Mouse (Mus musculus) spleen, adult 2 months (tissue): ENCODE results near the gene Brf1. TPM values are rescaled to one million over a fixed set of nuclear protein-coding genes. Genes with fewer than 3 reads are reported as not detected.

Experiments used
- DNase-seq, 2 experiments: peaks; one replicate each; pipeline versions ENCODE4 v3.0.0 to v3.0.0-alpha.2; 2012 to 2021; ENCODE audit warnings: low spot score in 2 of 2, low read depth in 1 of 2
- H3K27ac ChIP-seq: fragments of 200-500 bp; 2 replicates; pipeline ENCODE4 v1.5.1; 2012; ENCODE audit warnings: low read length, inconsistent platforms; ENCODE audit not compliant: insufficient read depth
- H3K27me3 ChIP-seq: fragments of 200-500 bp; 2 replicates; pipeline ENCODE4 v1.6.1; 2012; ENCODE audit warnings: mild to moderate bottlenecking, moderate library complexity, low read length, inconsistent platforms; ENCODE audit not compliant: control insufficient read depth, insufficient read depth
- H3K36me3 ChIP-seq: fragments of 200-500 bp; 2 replicates; pipeline ENCODE4 v1.6.1; 2012; ENCODE audit warnings: mild to moderate bottlenecking, low read length, inconsistent platforms; ENCODE audit not compliant: control insufficient read depth, insufficient read depth
- H3K4me1 ChIP-seq: fragments of 200-500 bp; 2 replicates; pipeline ENCODE4 v1.6.1; 2011; ENCODE audit warnings: inconsistent platforms; ENCODE audit not compliant: control insufficient read depth, insufficient read depth, insufficient read length
- H3K4me3 ChIP-seq: fragments of 200-500 bp; 2 replicates; pipeline ENCODE4 v1.5.1; 2011; ENCODE audit warnings: mild to moderate bottlenecking, inconsistent platforms; ENCODE audit not compliant: insufficient read depth, insufficient read length; ENCODE audit errors: extremely low read depth
- CTCF ChIP-seq: fragments of 200-500 bp; IDR thresholded peaks from 2 replicates; pipeline ENCODE4 v1.5.1; 2011; ENCODE audit warnings: mild to moderate bottlenecking, inconsistent platforms; ENCODE audit not compliant: insufficient read depth, insufficient read length, insufficient replicate concordance; ENCODE audit errors: extremely low read depth
- POLR2A ChIP-seq: fragments of 200-500 bp; IDR thresholded peaks from 2 replicates; pipeline ENCODE4 v1.6.1; 2011; ENCODE audit warnings: low read depth, low read length, inconsistent platforms
- WGBS: fragments of 180-500 bp; shearing (Covaris S2); methylation state at CpG from one replicate; pipeline ENCODE4 v1.1.7; 2018; 5-methylcytosine and 5-hydroxymethylcytosine counted together
- polyA plus RNA-seq: library from polyadenylated mRNA; depleted of rRNA; stranded (reverse); fragments of >200 nt; gene quantifications from 2 replicates; pipeline ENCODE4 v1.2.3, GENCODE M21; 2012

Brf1 gene
- polyA plus RNA-seq, 1 experiment: 127 TPM

- 94% methylated on average over 6 of the region's 6 CpGs for WGBS
- no peaks in the 10 kb centered on the region for H3K4me1 ChIP-seq
- TF ChIP-seq CTCF (peak; percentile 27; the same call in 1 of the 2 replicates), POLR2A (no peak)
- H3K36me3 ChIP-seq: peaks cover 23% of the 10 kb centered on the region; the same call in 1 of the 2 replicates
- H3K27ac ChIP-seq: no peak overlapping the region
- H3K27me3 ChIP-seq: no peaks in the 10 kb centered on the region
- H3K4me3 ChIP-seq: no peak overlapping the region
- peak in 1 of 2 experiments; percentile 18 for DNase-seq
Observed at GRCm38 (mm10) chr12:112985346-112985745, 15.2 kb downstream of the Brf1 start.

GRCm38 (mm10) chr12:112982031-112982430, 18.5 kb downstream of the Brf1 start:
- Histone ChIP-seq H3K27me3 (no peaks in the 10 kb centered on the region), H3K36me3 (peaks cover 24% of the 10 kb centered on the region; the same call in 1 of the 2 replicates), H3K4me3 (no peak overlapping the region), H3K27ac (no peak overlapping the region), H3K4me1 (no peaks in the 10 kb centered on the region)
- 100% methylated on average over 2 of the region's 2 CpGs for WGBS
- TF ChIP-seq POLR2A (no peak), CTCF (no peak)
- DNase-seq: no peak

- H3K4me3 ChIP-seq: peak overlapping the region; percentile 84; the same call in 1 of the 2 replicates
- WGBS: 78% methylated on average over 12 of the region's 12 CpGs
- TF ChIP-seq POLR2A: no peak
- no peak overlapping the region; the same call in 1 of the 2 replicates for H3K27ac ChIP-seq
- DNase-seq: no peak
- H3K4me1 ChIP-seq: no peaks in the 10 kb centered on the region
- H3K27me3 ChIP-seq: no peaks in the 10 kb centered on the region
- peaks cover 15% of the 10 kb centered on the region for H3K36me3 ChIP-seq
Observed at GRCm38 (mm10) chr12:112977156-112977555, 23.3 kb downstream of the Brf1 start.

GRCm38 (mm10) chr12:112976371-112977073, 24.0 kb downstream of the Brf1 start, which contains the start of gene Btbd6:
Gene Btbd6, plus strand, starts transcription at chr12:112976482.
- H3K36me3 ChIP-seq: peaks cover 20% of the 10 kb centered on the region
- no peaks in the 10 kb centered on the region for H3K4me1 ChIP-seq
- peak within 1 kb of the TSS; percentile 84 for H3K4me3 ChIP-seq
- no peaks in the 10 kb centered on the region for H3K27me3 ChIP-seq
- DNase-seq: peak; percentile 85 to 89
- 1% methylated on average over 75 of the region's 80 CpGs for WGBS
- H3K27ac ChIP-seq: peak within 1 kb of the TSS; percentile 88
- TF ChIP-seq POLR2A (peak; percentile 54), CTCF (peak; percentile 57; the same call in 1 of the 2 replicates)

- DNase-seq: no peak
- Histone ChIP-seq H3K27me3 (no peaks in the 10 kb centered on the region), H3K36me3 (peaks cover 27% of the 10 kb centered on the region), H3K4me1 (no peaks in the 10 kb centered on the region), H3K4me3 (no peak overlapping the region), H3K27ac (no peak overlapping the region)
- 95% methylated on average over 9 of the region's 9 CpGs for WGBS
- TF ChIP-seq CTCF (no peak), POLR2A (no peak)
Observed at GRCm38 (mm10) chr12:112974736-112975135, 25.8 kb downstream of the Brf1 start.

- Histone ChIP-seq H3K4me1 (no peaks in the 10 kb centered on the region; the same call in 1 of the 2 replicates), H3K27me3 (no peaks in the 10 kb centered on the region), H3K27ac (no peak overlapping the region), H3K4me3 (no peak overlapping the region), H3K36me3 (peaks cover 42% of the 10 kb centered on the region)
- TF ChIP-seq CTCF (no peak), POLR2A (no peak)
- 89% methylated on average over 6 of the region's 6 CpGs for WGBS
- DNase-seq: no peak
Observed at GRCm38 (mm10) chr12:112969616-112970015, 30.9 kb downstream of the Brf1 start.

GRCm38 (mm10) chr12:112968943-112969342, 31.6 kb downstream of the Brf1 start:
- no peaks in the 10 kb centered on the region for H3K27me3 ChIP-seq
- no peak for DNase-seq
- TF ChIP-seq CTCF: no peak
- TF ChIP-seq POLR2A: no peak
- peaks cover 49% of the 10 kb centered on the region for H3K36me3 ChIP-seq
- no peaks in the 10 kb centered on the region; the same call in 1 of the 2 replicates for H3K4me1 ChIP-seq
- no peak overlapping the region for H3K4me3 ChIP-seq
- WGBS: 91% methylated on average over 8 of the region's 8 CpGs
- H3K27ac ChIP-seq: no peak overlapping the region
